In genomic region chr2:33468466-33469097, GRCm38 (mm10) we compare ENCODE assay signal across 8 mouse cellular contexts. TPM values are rescaled to one million over a fixed set of nuclear protein-coding genes. Genes with fewer than 3 reads are reported as not detected.
DNase-seq lines count a peak whose midpoint lies in the region; ATAC-seq lines count a peak whose summit lies in the region.

Gene Zbtb43, minus strand, starts transcription at chr2:33468559.

- DNase-seq in adipocyte (ENCODE audit: low spot score) = peak; percentile 98
- DNase-seq in embryo, embryonic 10 days (ENCODE audit: low spot score) = peak; percentile 99
- DNase-seq in gastrocnemius, postnatal 14 days = peak; percentile 95
- DNase-seq in left cerebral cortex, postnatal 10 days (ENCODE audit: extremely low spot score in 1 of 2, low spot score in 2 of 2) = peak; percentile 94 to 96
- DNase-seq in right cerebral cortex, postnatal 25 days = peak; percentile 94
- DNase-seq in urinary bladder, postnatal 4 days (ENCODE audit: low spot score in 2 of 2) = peak; percentile 91 to 95

- intact Hi-C loops in gastrocnemius, postnatal 14 days (cut with DNase I; ENCODE audit: low total_unique reads) = no loop called here
- intact Hi-C loops in left cerebral cortex, postnatal 10 days (cut with DNase I) = no loop called here

- ATAC-seq in inflammation-experienced regulatory T-cells, adult 6 months = peak; percentile 97
- peak; percentile 95 for ATAC-seq in megakaryocyte-erythroid progenitor cell, adult 5-6 weeks (replicated peaks; ENCODE audit: low FRiP score, low TSS enrichment, poor library complexity, severe bottlenecking)

RNA-seq across cellular contexts. Expression of gene Zbtb43, which starts in this region (rescaled TPM):
- 10 to 100 TPM; 14.6 to 17.4 TPM for total RNA-seq in gastrocnemius, postnatal 14 days (2021)
- 10 to 100 TPM; 14.6 to 23.4 (median 15.2) TPM for polyA plus RNA-seq in inflammation-experienced regulatory T-cells, adult 6 months (2017; shearing (Covaris generic))
- total RNA-seq in left cerebral cortex, postnatal 10 days (2021) = 10 to 100 TPM; 27.5 to 32.6 TPM
- 12.0 and 12.4 TPM in 2 replicates for total RNA-seq in megakaryocyte-erythroid progenitor cell, adult 5-6 weeks (2014; fragmentation: Nextera tagmentation)
- 13.3 and 17.8 TPM in 2 replicates for total RNA-seq in megakaryocyte-erythroid progenitor cell, adult 5-6 weeks (2017)

Comparison
In these comparisons a context has a peak if more than half of its experiments do, and no peak if none do; other contexts are left out.
1. Peak in every context shown above with its lines: DNase-seq and ATAC-seq.